Comparison of ENCODE assay signal across 13 mouse cellular contexts in the genomic region with DNA sequence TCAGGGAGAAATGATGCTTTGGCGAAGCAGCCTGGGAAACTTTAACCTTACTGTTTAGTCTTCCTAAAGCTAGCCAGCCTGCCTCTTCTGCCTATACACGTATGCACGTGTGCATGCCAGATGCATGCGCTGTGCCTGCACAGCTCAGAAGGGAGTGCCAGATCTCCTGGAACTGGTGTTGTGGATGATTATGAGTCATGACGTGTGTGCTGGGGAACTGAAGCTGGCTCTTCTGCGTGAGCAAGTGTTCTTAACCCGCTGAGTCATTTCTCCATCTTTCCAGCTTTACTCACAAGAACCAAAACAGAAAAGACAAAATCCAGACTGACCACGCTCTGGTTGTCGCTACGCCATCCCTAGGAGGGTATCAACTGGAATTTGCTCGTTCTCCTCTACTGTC. TPM values are rescaled to one million over a fixed set of nuclear protein-coding genes. Genes with fewer than 3 reads are reported as not detected.
A peak's percentile ranks its signal among the peaks of the same experiment; 100 is the strongest.
DNase-seq lines count a peak whose midpoint lies in the region.
"Had no signal": no experiment of that assay in that cellular context is flagged by ENCODE, and none has a peak within 500 bp of the region (broad histone marks: within the 10 kb centered on the region; RNA-seq: fewer than 3 reads in every experiment).

No protein-coding gene starts in this region.

- DNase-seq in frontal cortex, adult 2 months (ENCODE audit: extremely low spot score in 1 of 2, low spot score in 1 of 2), result peak; percentile 22 to 66
- no peak for DNase-seq in frontal cortex, postnatal 10 days (ENCODE audit: low spot score in 2 of 2)
- DNase-seq in 3134 (ENCODE audit: extremely low read depth, insufficient read length, low spot score) (peak; percentile 76), NIH3T3 (ENCODE audit: low read depth) (peak; percentile 94)
- DNase-seq in left cerebral cortex, postnatal 25 days (ENCODE audit: low spot score in 2 of 2), result peak; percentile 18 to 84
- DNase-seq in cerebellum, postnatal 4 days (ENCODE audit: low spot score in 2 of 2), result no peak
- DNase-seq in T-cell, adult 2 months (ENCODE audit: low spot score), result no peak
- DNase-seq in kidney, postnatal 10 days, result no peak
- DNase-seq: cerebellum, postnatal 10 days; heart, adult 2 months; heart, postnatal 4 days had no signal

- intact Hi-C loops in left cerebral cortex, postnatal 25 days (cut with DNase I), result no loop called here

RNA-seq across cellular contexts. Expression of gene Otogl, which starts 55.1 kb away (rescaled TPM):
- polyA plus RNA-seq in frontal cortex, adult 2 months (2012; rRNA removed), result 0.63 and 0.90 TPM in 2 replicates
- under 1 TPM; 0.14 to 0.18 TPM for total RNA-seq in left cerebral cortex, postnatal 25 days (2021)
- total RNA-seq: liver, adult 2 months had no signal
- polyA plus RNA-seq: liver, adult 2 months; spleen, adult 2 months had no signal

Comparison
In these comparisons a context has a peak if more than half of its experiments do, and no peak if none do; other contexts are left out.
1. DNase-seq: peak in frontal cortex, adult 2 months (2 of 2), 3134 (single experiment), NIH3T3 (single experiment) and left cerebral cortex, postnatal 25 days (2 of 2); none in frontal cortex, postnatal 10 days (0 of 2), cerebellum, postnatal 4 days (0 of 2), T-cell, adult 2 months (single experiment) and kidney, postnatal 10 days (single experiment).